Mouse (Mus musculus) ES-E14 (cell line): ENCODE results near the gene Slc18b1. TPM values are rescaled to one million over a fixed set of nuclear protein-coding genes. Genes with fewer than 3 reads are reported as not detected.

Experiments
- DNase-seq: peaks from one replicate; pipeline ENCODE4 v3.0.0-alpha.2; 2013; ENCODE audit warnings: low read depth, low spot score
- H3K27ac ChIP-seq: 2 replicates; pipeline ENCODE4 v1.5.1; 2012; ENCODE audit warnings: low read depth, mild to moderate bottlenecking, low read length, moderate library complexity, mixed read lengths; ENCODE audit not compliant: poor library complexity, insufficient read depth, severe bottlenecking
- H3K36me3 ChIP-seq: 2 replicates; pipeline ENCODE4 v1.6.1; 2012; ENCODE audit warnings: mild to moderate bottlenecking, low read length, moderate library complexity, mixed read lengths; ENCODE audit not compliant: control insufficient read depth, poor library complexity, insufficient read depth, severe bottlenecking
- H3K4me1 ChIP-seq, 2 experiments: fragments of 150-350 bp in 1 of 2; sonication (generic) in 1 of 2; 2 replicates each; pipeline ENCODE4 v1.6.1; 2012; ENCODE audit warnings: low read length in 2 of 2, mild to moderate bottlenecking in 1 of 2, mixed read lengths in 1 of 2; ENCODE audit not compliant: control insufficient read depth in 2 of 2, insufficient read depth in 2 of 2, poor library complexity in 1 of 2
- H3K4me3 ChIP-seq, 2 experiments: fragments of 150-350 bp in 1 of 2; sonication (generic) in 1 of 2; 2 replicates each; pipeline ENCODE4 v1.5.1; 2012; ENCODE audit warnings: low read length in 2 of 2, low read depth in 1 of 2, mild to moderate bottlenecking in 1 of 2, mixed read lengths in 1 of 2; ENCODE audit not compliant: insufficient read depth in 1 of 2, poor library complexity in 1 of 2, severe bottlenecking in 1 of 2
- H3K9ac ChIP-seq: 2 replicates; pipeline ENCODE4 v1.6.1; 2012; ENCODE audit warnings: low read depth, mild to moderate bottlenecking, low read length, mixed read lengths; ENCODE audit not compliant: poor library complexity, insufficient read depth, severe bottlenecking
- H3K9me3 ChIP-seq: fragments of 150-350 bp; sonication (generic); 2 replicates; pipeline ENCODE4 v1.6.1; 2012; ENCODE audit warnings: low read depth, mild to moderate bottlenecking, low read length; ENCODE audit not compliant: control insufficient read depth, insufficient read depth
- CHD2 ChIP-seq: IDR thresholded peaks from 2 replicates; pipeline ENCODE4 v1.6.1; 2014; ENCODE audit warnings: mild to moderate bottlenecking, low read depth, low read length, inconsistent platforms
- HCFC1 ChIP-seq: IDR thresholded peaks from 2 replicates; pipeline ENCODE4 v1.6.1; 2012; ENCODE audit warnings: low read length, inconsistent platforms, borderline replicate concordance; ENCODE audit not compliant: insufficient read depth
- MAFK ChIP-seq: IDR thresholded peaks from 2 replicates; pipeline ENCODE4 v1.6.1; 2014; ENCODE audit warnings: mild to moderate bottlenecking, low read depth, low read length, inconsistent platforms; ENCODE audit not compliant: insufficient read depth
- ZC3H11A ChIP-seq: IDR thresholded peaks from 2 replicates; pipeline ENCODE4 v1.6.1; 2012; ENCODE audit warnings: low read depth, mild to moderate bottlenecking, inconsistent platforms, low read length, borderline replicate concordance
- ZNF384 ChIP-seq: IDR thresholded peaks from 2 replicates; pipeline ENCODE4 v1.6.1; 2012; ENCODE audit warnings: low read depth, low read length, inconsistent platforms
- in situ Hi-C, 2 experiments: fragments of 600-800 bp; cut with MboI; formaldehyde crosslinking; loops; one replicate each; pipeline ENCODE4 v1.15.1; 2025; ENCODE audit warnings: low sequenced_read_pairs in 2 of 2, inconsistent platforms in 1 of 2; ENCODE audit not compliant: unreplicated experiment in 2 of 2
- total RNA-seq: library from RNA; depleted of rRNA; stranded (reverse); fragments of 300-350 nt; gene quantifications from 2 replicates; pipeline ENCODE4 v1.2.3, GENCODE M21; 2012; rRNA removed

Gene Slc18b1
- total RNA-seq: 4.1 and 5.9 TPM in 2 replicates

DNA sequence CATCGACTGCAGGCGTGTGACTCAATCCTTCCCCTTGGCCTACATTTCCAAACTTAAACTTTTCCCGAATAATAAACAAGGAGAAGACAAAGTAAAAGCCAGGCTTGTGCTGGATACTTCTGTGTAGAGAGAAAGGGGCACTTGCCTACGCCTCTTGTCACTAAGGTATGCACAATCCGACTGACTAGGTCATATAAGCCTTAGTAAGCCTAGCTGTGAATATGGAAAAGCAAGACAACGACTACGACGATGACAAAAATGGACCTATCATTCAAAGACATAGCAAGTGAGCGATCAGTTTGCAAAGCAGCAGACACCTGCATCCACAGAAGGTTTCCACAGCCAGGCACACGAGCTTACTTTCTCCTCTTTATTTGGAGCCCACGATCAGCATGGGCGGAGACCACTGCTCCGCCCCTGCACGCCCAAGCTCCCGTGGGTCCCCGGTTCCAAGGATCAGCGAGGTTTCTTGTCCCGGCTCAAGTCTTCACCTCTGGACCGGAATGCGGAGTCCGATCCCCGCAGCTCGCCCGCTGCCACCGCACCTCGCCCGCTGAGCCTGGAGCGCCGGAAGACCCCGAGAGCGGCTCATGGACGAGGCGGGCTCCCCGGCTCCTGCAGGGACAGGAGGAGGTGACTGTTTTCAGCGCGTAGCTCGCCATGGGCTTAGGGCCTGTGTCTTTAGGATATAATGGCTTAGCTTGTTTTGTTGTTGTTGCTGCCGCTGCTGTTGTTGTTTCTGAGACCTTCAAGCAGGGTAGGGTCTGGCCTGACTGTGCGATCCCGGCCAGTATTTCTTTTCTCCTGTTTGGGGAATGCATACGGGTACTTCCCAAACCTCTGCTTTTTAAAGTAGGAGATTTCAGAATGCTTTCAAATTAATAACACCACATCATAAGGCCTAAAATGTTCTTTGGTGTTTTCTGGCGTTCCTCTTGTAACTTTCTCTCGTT is at the start of gene Slc18b1:
Gene Slc18b1 (plus strand): TSS at position 436 of the 953 bp plus-strand sequence.
- TF ChIP-seq ZNF384 (no peak), CHD2 (no peak), ZC3H11A (no peak), MAFK (no peak), HCFC1 (no peak)

DNA sequence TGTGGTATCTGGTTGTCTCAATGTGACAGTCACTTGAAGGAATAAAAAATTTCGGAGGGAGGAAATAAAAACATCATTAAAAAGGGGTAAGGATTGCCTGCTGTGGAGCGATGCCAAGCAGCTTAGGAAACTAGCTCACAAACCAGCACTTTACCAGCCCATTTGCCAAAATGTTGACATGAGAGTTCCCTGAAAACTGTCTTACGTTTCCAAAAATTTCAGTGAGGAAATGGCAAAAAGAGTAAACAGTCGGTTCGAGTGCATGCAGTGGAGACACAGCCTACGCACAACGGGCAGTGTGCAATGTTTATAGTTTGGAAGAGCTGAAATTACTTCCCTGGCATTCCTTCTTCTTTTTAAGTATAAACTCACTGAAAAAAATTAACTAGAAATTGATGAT is 42.6 kb upstream of the Slc18b1 start:
- TF ChIP-seq CHD2 (no peak), HCFC1 (no peak)
- no peak overlapping the region for H3K4me3 ChIP-seq
- H3K9ac ChIP-seq: no peak overlapping the region
- H3K27ac ChIP-seq: no peak overlapping the region
- H3K9me3 ChIP-seq: no peaks in the 10 kb centered on the region
- no peaks in the 10 kb centered on the region for H3K4me1 ChIP-seq
- no peaks in the 10 kb centered on the region for H3K36me3 ChIP-seq
- in situ Hi-C loops: loop anchor here in 1 of 2 experiments (25.0 kb wide), 1 partner anchor 642 kb away; no protein-coding TSS in a partner anchor
- DNase-seq: no peak

More for the DNA sequence above, at the start of gene Slc18b1:
- Histone ChIP-seq H3K27ac (no peak within 1 kb of the TSS), H3K4me1 (peaks cover 2 to 4% of the 10 kb centered on the region in 2 experiments; a peak in 1 of 4 replicates), H3K4me3 (peak within 1 kb of the TSS; percentile 63 to 67), H3K9me3 (no peaks in the 10 kb centered on the region), H3K36me3 (no peaks in the 10 kb centered on the region; the same call in 1 of the 2 replicates), H3K9ac (peak within 1 kb of the TSS; percentile 73)
- DNase-seq: no peak
- in situ Hi-C loops: loop anchor here in 1 of 2 experiments (25.0 kb wide), 1 partner anchor 815 kb away; no protein-coding TSS in a partner anchor

- Histone ChIP-seq H3K9me3 (no peaks in the 10 kb centered on the region), H3K27ac (no peak overlapping the region), H3K4me3 (no peak overlapping the region), H3K9ac (no peak overlapping the region), H3K4me1 (peaks cover 0 to 1% of the 10 kb centered on the region in 2 experiments; a peak in 1 of 4 replicates), H3K36me3 (no peaks in the 10 kb centered on the region)
- TF ChIP-seq CHD2: no peak
- DNase-seq: no peak
- in situ Hi-C loops: loop anchor here in 1 of 2 experiments (25.0 kb wide), 1 partner anchor 835 kb away; no protein-coding TSS in a partner anchor
These were observed 19.4 kb upstream of the Slc18b1 start for GRCm38 (mm10) chr10:23777288-23777945.

DNA sequence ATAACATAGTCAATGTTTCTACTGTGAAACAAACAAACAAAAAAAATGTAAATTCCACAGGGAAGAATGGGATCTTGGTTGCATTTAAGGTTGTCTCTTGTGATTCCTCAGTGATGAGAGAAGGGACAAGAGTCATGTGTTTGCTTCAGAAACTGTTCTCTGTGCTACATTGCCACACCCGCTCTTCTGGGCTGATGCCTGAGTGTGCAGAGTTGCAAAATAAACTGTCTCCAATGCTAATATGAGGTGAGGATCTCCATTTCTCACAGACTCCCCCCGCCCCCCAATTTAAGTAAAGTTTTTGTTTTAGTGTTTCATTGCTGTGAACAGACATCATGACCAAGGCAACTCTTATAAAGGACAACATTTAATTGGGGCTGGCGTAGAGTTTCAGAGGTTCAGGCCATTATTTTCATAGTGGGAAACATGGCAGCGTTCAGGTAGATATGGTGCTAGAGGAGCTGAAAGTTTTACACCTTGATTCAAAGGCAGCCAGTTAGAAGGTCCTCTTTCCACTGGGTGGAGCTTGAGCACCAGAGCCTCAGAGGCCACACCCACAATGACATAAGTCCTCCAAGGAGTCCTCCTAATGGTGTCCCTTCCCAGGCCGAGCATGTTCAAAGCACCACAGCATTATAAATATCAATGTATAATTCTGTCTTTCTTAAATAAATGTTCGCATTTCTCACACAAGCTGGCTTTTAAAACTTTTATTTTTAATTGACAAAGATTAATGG is 16.1 kb upstream of the Slc18b1 start:
- peaks cover 16% of the 10 kb centered on the region for H3K36me3 ChIP-seq
- no peak overlapping the region for H3K4me3 ChIP-seq
- H3K9ac ChIP-seq: no peak overlapping the region
- DNase-seq: peak; percentile 69
- in situ Hi-C loops: loop anchor here in 1 of 2 experiments (25.0 kb wide), 1 partner anchor 832 kb away; no protein-coding TSS in a partner anchor
- no peak overlapping the region for H3K27ac ChIP-seq
- TF ChIP-seq HCFC1 (no peak), MAFK (no peak), ZNF384 (no peak), CHD2 (peak; percentile 47; the same call in 1 of the 2 replicates)
- H3K4me1 ChIP-seq: peaks cover 0 to 1% of the 10 kb centered on the region in 2 experiments; a peak in 1 of 4 replicates
- H3K9me3 ChIP-seq: no peaks in the 10 kb centered on the region
